Mouse (Mus musculus) monocyte, adult 59 days (primary cell): ENCODE results near the gene Mageb1. TPM values are rescaled to one million over a fixed set of nuclear protein-coding genes. Genes with fewer than 3 reads are reported as not detected.

ENCODE experiments used
- total RNA-seq, 2 experiments: library from RNA; stranded (reverse); gene quantifications; one replicate each; pipeline ENCODE4 v1.2.4; 2023

The Mageb1 gene
- total RNA-seq: not detected

DNA sequence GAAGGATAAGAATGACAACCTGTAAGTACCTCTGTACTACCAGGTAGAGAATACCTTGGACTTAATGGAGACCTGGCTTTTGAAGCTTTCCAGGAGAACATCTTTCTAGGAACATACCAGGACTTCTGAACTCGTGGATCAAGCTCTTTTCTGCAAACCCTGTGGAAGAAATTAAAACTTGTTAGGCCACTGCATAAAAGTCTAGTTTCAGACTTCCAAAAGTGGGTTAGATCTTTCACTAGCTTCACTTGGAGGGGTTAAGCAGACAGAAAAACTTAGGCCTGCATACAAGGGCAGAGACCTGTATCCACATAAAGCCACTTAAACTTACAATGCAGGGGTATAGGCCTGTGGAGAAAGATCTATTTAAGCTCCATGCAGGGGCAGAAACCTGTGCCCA is at the start of gene Mageb1:
Gene Mageb1, minus strand, starts transcription at position 101 of the 400 bp plus-strand sequence.

Other genes with a start within 250 kb of the Mageb1 start
- not detected for gene Mageb5, start 233.3 kb downstream of the Mageb1 start, total RNA-seq